22 mouse cellular contexts compared by ENCODE assay signal in the genomic region with DNA sequence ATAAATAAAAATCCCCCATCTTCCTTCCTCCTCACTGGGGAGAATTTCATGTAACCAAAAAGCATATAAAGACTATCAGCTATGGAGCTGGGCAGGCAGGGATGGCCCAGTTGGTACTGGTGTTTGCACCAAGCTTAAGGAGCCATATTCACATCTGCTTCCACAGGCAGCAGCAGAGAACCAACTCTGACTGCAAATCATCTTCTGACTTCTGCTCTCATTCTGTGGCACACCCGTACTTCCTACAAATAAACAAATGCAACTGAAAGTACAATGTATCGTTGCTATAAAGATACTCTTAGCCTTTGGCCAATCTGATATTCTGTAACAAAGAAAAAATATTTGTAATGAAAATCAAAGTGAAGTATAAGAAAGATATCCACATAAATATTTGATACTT.
DNase-seq lines count a peak whose midpoint lies in the region; ATAC-seq and TF ChIP-seq lines count a peak whose summit lies in the region.
"Had no signal": no experiment of that assay in that cellular context is flagged by ENCODE, and none has a peak within 500 bp of the region (broad histone marks: within the 10 kb centered on the region; RNA-seq: fewer than 3 reads in every experiment).

No protein-coding gene starts in this region.

- no peak for TF ChIP-seq CTCF in hindbrain, postnatal 0 days (IDR thresholded peaks at IDR 0.05; ENCODE audit: low read depth)

- H3K4me1 ChIP-seq in hindbrain, postnatal 0 days (ENCODE audit: insufficient read depth, low read length) = no peaks in the 10 kb centered on the region
- H3K4me1 ChIP-seq: embryonic facial prominence, embryonic 12.5 days; embryonic facial prominence, embryonic 15.5 days; forebrain, embryonic 12.5 days; hindbrain, embryonic 10.5 days; intestine, embryonic 15.5 days had no signal

- no peak overlapping the region for H3K4me3 ChIP-seq in hindbrain, postnatal 0 days (ENCODE audit: low read length)
- H3K4me3 ChIP-seq: embryonic facial prominence, embryonic 12.5 days; embryonic facial prominence, embryonic 15.5 days; forebrain, embryonic 12.5 days; forebrain, embryonic 15.5 days; gastrocnemius, adult 2 months; hindbrain, embryonic 10.5 days; hindbrain, embryonic 13.5 days; intestine, embryonic 15.5 days had no signal

- DNase-seq in hindbrain, postnatal 0 days (ENCODE audit: low spot score) = no peak
- DNase-seq in spleen, postnatal 10 days (ENCODE audit: low spot score in 2 of 2) = no peak
- DNase-seq: adrenal gland, adult 8-10 months; adrenal gland, postnatal 25 days; cerebellum, adult 11-12 months; cerebellum, adult 9-10 months; cerebellum, postnatal 14 days; gastrocnemius, adult 2 months; gastrocnemius, postnatal 14 days had no signal

- no peaks in the 10 kb centered on the region for H3K9me3 ChIP-seq in hindbrain, postnatal 0 days (ENCODE audit: low read length)
- H3K9me3 ChIP-seq: embryonic facial prominence, embryonic 12.5 days; embryonic facial prominence, embryonic 15.5 days; forebrain, embryonic 12.5 days; forebrain, embryonic 15.5 days; hindbrain, embryonic 10.5 days; hindbrain, embryonic 13.5 days; intestine, embryonic 15.5 days had no signal

- H3K9ac ChIP-seq in hindbrain, postnatal 0 days (replicated peaks; ENCODE audit: low read length) = no peak overlapping the region
- H3K9ac ChIP-seq: embryonic facial prominence, embryonic 12.5 days; embryonic facial prominence, embryonic 15.5 days; forebrain, embryonic 12.5 days; forebrain, embryonic 15.5 days; hindbrain, embryonic 13.5 days; intestine, embryonic 15.5 days had no signal

- no peak overlapping the region for H3K4me2 ChIP-seq in hindbrain, postnatal 0 days (ENCODE audit: low read depth, low read length)
- H3K4me2 ChIP-seq: embryonic facial prominence, embryonic 12.5 days; embryonic facial prominence, embryonic 15.5 days; forebrain, embryonic 12.5 days; forebrain, embryonic 15.5 days; heart, embryonic 11.5 days; hindbrain, embryonic 13.5 days; intestine, embryonic 15.5 days had no signal

- ATAC-seq in hematopoietic stem cell, adult 5-6 weeks (replicated peaks in 1 of 2; ENCODE audit: insufficient read depth in 1 of 2, low FRiP score in 2 of 2, low TSS enrichment in 1 of 2, low read depth in 1 of 2, poor library complexity in 2 of 2, severe bottlenecking in 2 of 2) = peak; percentile 53 to 60; a peak in 3 of 4 replicates
- ATAC-seq in megakaryocyte, adult 5-6 weeks (ENCODE audit: poor library complexity, severe bottlenecking) = 0 out of 2 replicates have a peak, but pooled peaks have one; percentile 43
- ATAC-seq in monocyte, adult 5-6 weeks (replicated peaks; ENCODE audit: insufficient number of reproducible peaks, low FRiP score, low TSS enrichment, poor library complexity, severe bottlenecking) = 0 out of 2 replicates have a peak, but pooled peaks have one; percentile 22
- ATAC-seq in erythroid progenitor cell, adult 5-6 weeks (replicated peaks; ENCODE audit: low FRiP score, poor library complexity, severe bottlenecking) = no peak
- no peak for ATAC-seq in hindbrain, postnatal 0 days
- ATAC-seq: forebrain, embryonic 15.5 days; hindbrain, embryonic 16.5 days; intestine, embryonic 15.5 days had no signal

- WGBS in hindbrain, postnatal 0 days = 74% methylated on average over 2 of the region's 2 CpGs

- no peaks in the 10 kb centered on the region for H3K27me3 ChIP-seq in hindbrain, postnatal 0 days (ENCODE audit: insufficient read depth, low read length)
- H3K27me3 ChIP-seq: embryonic facial prominence, embryonic 12.5 days; embryonic facial prominence, embryonic 15.5 days; forebrain, embryonic 12.5 days; forebrain, embryonic 15.5 days; hindbrain, embryonic 13.5 days; intestine, embryonic 15.5 days had no signal

- H3K27ac ChIP-seq in hindbrain, postnatal 0 days = no peak overlapping the region
- H3K27ac ChIP-seq: embryonic facial prominence, embryonic 12.5 days; embryonic facial prominence, embryonic 15.5 days; forebrain, embryonic 12.5 days; forebrain, embryonic 15.5 days; gastrocnemius, adult 2 months; hindbrain, embryonic 10.5 days; hindbrain, embryonic 13.5 days; intestine, embryonic 15.5 days had no signal

- H3K36me3 ChIP-seq in hindbrain, postnatal 0 days (ENCODE audit: insufficient read depth, low read length) = no peaks in the 10 kb centered on the region
- H3K36me3 ChIP-seq: embryonic facial prominence, embryonic 12.5 days; embryonic facial prominence, embryonic 15.5 days; forebrain, embryonic 12.5 days; forebrain, embryonic 15.5 days; hindbrain, embryonic 10.5 days; hindbrain, embryonic 13.5 days; intestine, embryonic 15.5 days had no signal

Comparison
In these comparisons a context has a peak if more than half of its experiments do, and no peak if none do; other contexts are left out.
1. ATAC-seq: peak in hematopoietic stem cell, adult 5-6 weeks (2 of 2), megakaryocyte, adult 5-6 weeks (single experiment) and monocyte, adult 5-6 weeks (single experiment); none in erythroid progenitor cell, adult 5-6 weeks (single experiment) and hindbrain, postnatal 0 days (single experiment).